ENCODE assay signal across 13 mouse cellular contexts in the genomic region with DNA sequence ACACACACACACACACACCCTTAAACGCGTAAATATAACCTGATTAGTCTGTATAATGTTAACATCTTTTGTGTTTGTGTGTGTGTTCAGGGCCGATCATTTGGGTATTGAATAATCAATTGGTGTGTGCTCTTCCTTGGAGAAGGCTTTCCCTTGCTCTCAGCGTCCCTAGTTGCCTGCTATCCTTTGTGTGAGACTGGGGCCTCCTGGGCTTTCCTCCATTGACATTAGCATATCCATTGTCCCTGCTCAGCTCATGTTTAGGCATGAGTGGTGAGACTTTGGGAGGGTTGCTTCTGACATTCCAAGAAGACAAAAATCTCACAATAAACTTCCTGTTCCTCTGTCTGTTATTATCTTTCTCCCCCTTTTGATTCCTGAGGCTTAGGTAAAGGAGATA. TPM values are rescaled to one million over a fixed set of nuclear protein-coding genes. Genes with fewer than 3 reads are reported as not detected.
DNase-seq lines count a peak whose midpoint lies in the region; ATAC-seq and TF ChIP-seq lines count a peak whose summit lies in the region.
"Had no signal": no experiment of that assay in that cellular context is flagged by ENCODE, and none has a peak within 500 bp of the region (broad histone marks: within the 10 kb centered on the region; RNA-seq: fewer than 3 reads in every experiment).

No protein-coding gene starts in this region.

- no peak overlapping the region for H3K4me3 ChIP-seq in ES-E14 (ENCODE audit: insufficient read depth in 1 of 2, low read depth in 1 of 2, low read length in 2 of 2, poor library complexity in 1 of 2, severe bottlenecking in 1 of 2)
- no peak overlapping the region for H3K4me3 ChIP-seq in hindbrain, embryonic 12.5 days
- H3K4me3 ChIP-seq in midbrain, embryonic 15.5 days, result no peak overlapping the region
- no peak overlapping the region for H3K4me3 ChIP-seq in intestine, embryonic 16.5 days (ENCODE audit: low read length)
- H3K4me3 ChIP-seq in kidney, embryonic 16.5 days (ENCODE audit: low read length), result no peak overlapping the region

- H3K4me2 ChIP-seq in hindbrain, embryonic 12.5 days (replicated peaks), result no peak overlapping the region
- H3K4me2 ChIP-seq in midbrain, embryonic 15.5 days, result no peak overlapping the region
- H3K4me2 ChIP-seq in intestine, embryonic 16.5 days (ENCODE audit: low read depth, low read length), result no peak overlapping the region
- H3K4me2 ChIP-seq in kidney, embryonic 16.5 days (replicated peaks; ENCODE audit: low read depth, low read length), result no peak overlapping the region

- H3K9me3 ChIP-seq in ES-E14 (ENCODE audit: control insufficient read depth, insufficient read depth, low read depth, low read length), result no peaks in the 10 kb centered on the region
- H3K9me3 ChIP-seq in hindbrain, embryonic 12.5 days (replicated peaks), result no peaks in the 10 kb centered on the region
- no peaks in the 10 kb centered on the region for H3K9me3 ChIP-seq in midbrain, embryonic 15.5 days
- no peaks in the 10 kb centered on the region for H3K9me3 ChIP-seq in intestine, embryonic 16.5 days (ENCODE audit: control insufficient read depth, low read length)
- no peaks in the 10 kb centered on the region for H3K9me3 ChIP-seq in kidney, embryonic 16.5 days (ENCODE audit: low read length)

- H3K4me1 ChIP-seq in ES-E14 (ENCODE audit: control insufficient read depth in 2 of 2, insufficient read depth in 2 of 2, low read length in 2 of 2, poor library complexity in 1 of 2), result 0 out of 4 replicates have a peak, but pooled peaks cover 2 to 5% of the 10 kb centered on the region in 2 experiments
- H3K4me1 ChIP-seq in hindbrain, embryonic 12.5 days, result peaks cover 7% of the 10 kb centered on the region; the same call in 1 of the 2 replicates
- H3K4me1 ChIP-seq in midbrain, embryonic 15.5 days, result no peaks in the 10 kb centered on the region
- no peaks in the 10 kb centered on the region for H3K4me1 ChIP-seq in intestine, embryonic 16.5 days (ENCODE audit: control insufficient read depth, insufficient read depth, low read length)
- no peaks in the 10 kb centered on the region; the same call in 1 of the 2 replicates for H3K4me1 ChIP-seq in kidney, embryonic 16.5 days (ENCODE audit: insufficient read depth, low read length)

- H3K27ac ChIP-seq in ES-E14 (ENCODE audit: insufficient read depth, low read depth, low read length, poor library complexity, severe bottlenecking), result no peak overlapping the region
- H3K27ac ChIP-seq in hindbrain, embryonic 12.5 days, result peak overlapping the region; percentile 73
- peak overlapping the region; percentile 51 for H3K27ac ChIP-seq in midbrain, embryonic 15.5 days
- no peak overlapping the region for H3K27ac ChIP-seq in intestine, embryonic 16.5 days (ENCODE audit: low read length)
- no peak overlapping the region for H3K27ac ChIP-seq in kidney, embryonic 16.5 days (ENCODE audit: low read length)
- H3K27ac ChIP-seq: stomach, postnatal 0 days had no signal

- peaks cover 17% of the 10 kb centered on the region; the same call in 1 of the 2 replicates for H3K27me3 ChIP-seq in hindbrain, embryonic 12.5 days
- H3K27me3 ChIP-seq in midbrain, embryonic 15.5 days (replicated peaks), result no peaks in the 10 kb centered on the region
- H3K27me3 ChIP-seq in intestine, embryonic 16.5 days (replicated peaks; ENCODE audit: control insufficient read depth, insufficient read depth, low read length), result peaks cover 9% of the 10 kb centered on the region
- H3K27me3 ChIP-seq in kidney, embryonic 16.5 days (ENCODE audit: insufficient read depth, low read length), result peaks cover 5% of the 10 kb centered on the region; the same call in 1 of the 2 replicates

- 11% methylated on average over 4 of the region's 4 CpGs for WGBS in hindbrain, embryonic 12.5 days
- WGBS in midbrain, embryonic 15.5 days, result 0% methylated on average over 4 of the region's 4 CpGs
- 41% methylated on average over 4 of the region's 4 CpGs for WGBS in intestine, embryonic 16.5 days
- WGBS in kidney, embryonic 16.5 days, result 47% methylated on average over 4 of the region's 4 CpGs

- in situ Hi-C loops in ES-E14 (cut with MboI; ENCODE audit: low sequenced_read_pairs in 2 of 2, unreplicated experiment in 2 of 2), result no loop called here

- ATAC-seq in hindbrain, embryonic 12.5 days (ENCODE audit: low FRiP score), result peak; percentile 86
- peak; percentile 88 for ATAC-seq in midbrain, embryonic 15.5 days (replicated peaks)
- ATAC-seq in intestine, embryonic 16.5 days, result no peak
- no peak for ATAC-seq in kidney, embryonic 16.5 days (ENCODE audit: low FRiP score, low TSS enrichment)

- H3K36me3 ChIP-seq in ES-E14 (ENCODE audit: control insufficient read depth, insufficient read depth, low read length, poor library complexity, severe bottlenecking), result no peaks in the 10 kb centered on the region
- H3K36me3 ChIP-seq in hindbrain, embryonic 12.5 days, result no peaks in the 10 kb centered on the region
- no peaks in the 10 kb centered on the region for H3K36me3 ChIP-seq in midbrain, embryonic 15.5 days (replicated peaks)
- H3K36me3 ChIP-seq in intestine, embryonic 16.5 days (ENCODE audit: control insufficient read depth, insufficient read depth, low read length), result no peaks in the 10 kb centered on the region
- no peaks in the 10 kb centered on the region for H3K36me3 ChIP-seq in kidney, embryonic 16.5 days (ENCODE audit: insufficient read depth, low read length)

- peak; percentile 35 for DNase-seq in ES-E14 (ENCODE audit: low read depth, low spot score)
- peak; percentile 69 for DNase-seq in embryo, embryonic 11 days
- DNase-seq in kidney, adult 18-20 months, result no peak
- DNase-seq in adrenal gland, postnatal 36 days, result no peak
- DNase-seq: adrenal gland, postnatal 10 days; gastrocnemius, postnatal 36 days; kidney, adult 11 months; liver had no signal

- no peak overlapping the region for H3K9ac ChIP-seq in ES-E14 (ENCODE audit: insufficient read depth, low read depth, low read length, poor library complexity, severe bottlenecking)
- no peak overlapping the region for H3K9ac ChIP-seq in hindbrain, embryonic 12.5 days
- H3K9ac ChIP-seq in midbrain, embryonic 15.5 days, result no peak overlapping the region
- H3K9ac ChIP-seq in intestine, embryonic 16.5 days (ENCODE audit: low read depth, low read length), result no peak overlapping the region
- no peak overlapping the region for H3K9ac ChIP-seq in kidney, embryonic 16.5 days (replicated peaks; ENCODE audit: low read length)

TF ChIP-seq in ES-E14, 5 proteins besides CTCF, POLR2A, EP300 and RAD21:
- no peak for TF ChIP-seq ZNF384 (IDR thresholded peaks at IDR 0.05; ENCODE audit: low read depth, low read length)
- no peak for TF ChIP-seq CHD2 (IDR thresholded peaks at IDR 0.05; ENCODE audit: low read depth, low read length)
- no peak for TF ChIP-seq ZC3H11A (IDR thresholded peaks at IDR 0.05; ENCODE audit: borderline replicate concordance, low read depth, low read length)
- TF ChIP-seq HCFC1 (IDR thresholded peaks at IDR 0.05; ENCODE audit: borderline replicate concordance, insufficient read depth, low read length), result no peak
- no peak for TF ChIP-seq MAFK (IDR thresholded peaks at IDR 0.05; ENCODE audit: insufficient read depth, low read depth, low read length)

RNA-seq across cellular contexts. Expression of gene Mtmr10, which starts 15.5 kb away (rescaled TPM):
- 6.2 and 9.7 TPM in 2 replicates for total RNA-seq in ES-E14 (2012; rRNA removed)
- 14.7 and 15.6 TPM in 2 replicates for polyA plus RNA-seq in hindbrain, embryonic 12.5 days (2016; fragmentation: Nextera tagmentation; extraction: Ambion mirVana)
- 9.5 and 9.6 TPM in 2 replicates for polyA plus RNA-seq in midbrain, embryonic 15.5 days (2015; fragmentation: Nextera tagmentation; extraction: Ambion mirVana)
- polyA plus RNA-seq in intestine, embryonic 16.5 days (2015; fragmentation: Nextera tagmentation; extraction: Ambion mirVana), result 5.8 and 6.4 TPM in 2 replicates
- polyA plus RNA-seq in kidney, embryonic 16.5 days (2015; fragmentation: Nextera tagmentation; extraction: Ambion mirVana), result 10.0 and 10.2 TPM in 2 replicates
- 10 to 100 TPM; 26.6 to 28.4 TPM for total RNA-seq in adrenal gland, postnatal 36 days (2021)

Comparison
In these comparisons a context has a peak if more than half of its experiments do, and no peak if none do; other contexts are left out.
1. DNase-seq: peak in ES-E14 (single experiment) and embryo, embryonic 11 days (single experiment); none in kidney, adult 18-20 months (single experiment) and adrenal gland, postnatal 36 days (0 of 2).
2. H3K27ac ChIP-seq: peak in hindbrain, embryonic 12.5 days (single experiment) and midbrain, embryonic 15.5 days (single experiment); none in ES-E14 (single experiment), intestine, embryonic 16.5 days (single experiment) and kidney, embryonic 16.5 days (single experiment).
3. ATAC-seq: peak in hindbrain, embryonic 12.5 days (single experiment) and midbrain, embryonic 15.5 days (single experiment); none in intestine, embryonic 16.5 days (single experiment) and kidney, embryonic 16.5 days (single experiment).